Mouse (Mus musculus) liver, adult 2 months (tissue): ENCODE data around the gene Gm27021.

Experiments used
- CTCF ChIP-seq: fragments of 200-500 bp; IDR thresholded peaks from 2 replicates; pipeline ENCODE4 v1.5.1; 2011; ENCODE audit warnings: low read depth, low read length, control low read depth
- POLR2A ChIP-seq: fragments of 200-500 bp; IDR thresholded peaks from 2 replicates; pipeline ENCODE4 v1.6.1; 2011; ENCODE audit warnings: low read length, control low read depth; ENCODE audit not compliant: insufficient read depth; ENCODE audit errors: extremely low read depth

- TF ChIP-seq CTCF (no peak), POLR2A (no peak)
Observed at GRCm38 (mm10) chr8:120581811-120582210, 86.1 kb downstream of the Gm27021 start.
